Mouse (Mus musculus): ENCODE measurements around the gene Foxi1. TPM values are rescaled to one million over a fixed set of nuclear protein-coding genes. Genes with fewer than 3 reads are reported as not detected.
"Not testable (repeated sequence)": the region's sequence is repeated elsewhere in the genome, so short reads cannot be mapped to it uniquely, and the experiment has no call there.

Foxi1 gene
- total and polyA plus RNA-seq, 3 experiments: not detected

- DNase-seq (ENCODE audit: low read depth, low spot score): peak; percentile 69
- no peaks in the 10 kb centered on the region for H3K4me1 ChIP-seq (ENCODE audit: control insufficient read depth in 1 of 2, insufficient read depth in 2 of 2, low read length in 2 of 2)
- H3K36me3 ChIP-seq (ENCODE audit: control insufficient read depth in 1 of 2, insufficient read depth in 2 of 2, low read length in 2 of 2): no peaks in the 10 kb centered on the region; a peak in 1 of 4 replicates
- no peak overlapping the region for H3K4me3 ChIP-seq (ENCODE audit: control insufficient read depth in 1 of 2, insufficient read depth in 1 of 2, low read depth in 2 of 2, low read length in 2 of 2)
- H3K9me3 ChIP-seq (replicated peaks; ENCODE audit: insufficient read depth, low read length): no peaks in the 10 kb centered on the region
- H3K27me3 ChIP-seq (ENCODE audit: control insufficient read depth in 1 of 2, insufficient read depth in 2 of 2, low read length in 2 of 2): no peaks in the 10 kb centered on the region
- H3K79me2 ChIP-seq (ENCODE audit: control insufficient read depth, insufficient read depth, low read length, poor library complexity): no peaks in the 10 kb centered on the region
- H3K9ac ChIP-seq (ENCODE audit: control insufficient read depth, low read depth, low read length, poor library complexity, severe bottlenecking): no peak overlapping the region
- TF ChIP-seq MEF2A (IDR thresholded peaks at IDR 0.05; ENCODE audit: extremely low read depth, insufficient replicate concordance, low read depth, low read length, poor library complexity, severe bottlenecking) (no peak), SIN3A (IDR thresholded peaks at IDR 0.05; ENCODE audit: low read length) (no peak), BHLHE40 (IDR thresholded peaks at IDR 0.05; ENCODE audit: borderline replicate concordance, low read depth, low read length) (no peak), KAT2A (conservative IDR thresholded peaks at IDR 0.05; ENCODE audit: low read depth, low read length) (no peak), EP300 (IDR thresholded peaks at IDR 0.05; ENCODE audit: low read depth in 1 of 2, low read length in 2 of 2) (no peak), CTCF (IDR thresholded peaks at IDR 0.05 in 2 of 3, conservative IDR thresholded peaks at IDR 0.05 in 1 of 3; ENCODE audit: control insufficient read depth in 1 of 3, insufficient read depth in 1 of 3, low read depth in 2 of 3, low read length in 3 of 3, poor library complexity in 1 of 3, severe bottlenecking in 1 of 3) (peak; percentile 43 to 86 (median 81)), TBP (IDR thresholded peaks at IDR 0.05; ENCODE audit: low read depth, low read length) (no peak), POLR2AphosphoS5 (IDR thresholded peaks at IDR 0.05; ENCODE audit: borderline replicate concordance, low read depth, low read length) (no peak), RCOR1 (IDR thresholded peaks at IDR 0.05; ENCODE audit: low read depth, low read length) (no peak), UBTF (IDR thresholded peaks at IDR 0.05; ENCODE audit: borderline replicate concordance, insufficient read depth, low read depth, low read length) (no peak), MAX (IDR thresholded peaks at IDR 0.05; ENCODE audit: low read length) (no peak), ZKSCAN1 (IDR thresholded peaks at IDR 0.05; ENCODE audit: low read depth, low read length) (no peak), MYB (IDR thresholded peaks at IDR 0.05; ENCODE audit: low read depth, low read length) (no peak), MAFK (IDR thresholded peaks at IDR 0.05; ENCODE audit: borderline replicate concordance, low read depth, low read length) (no peak), RAD21 (IDR thresholded peaks at IDR 0.05; ENCODE audit: low read depth, low read length) (peak; percentile 63), SMC3 (IDR thresholded peaks at IDR 0.05; ENCODE audit: low read depth, low read length) (peak; percentile 65), ZC3H11A (IDR thresholded peaks at IDR 0.05; ENCODE audit: low read depth, low read length) (peak; percentile 53), MYC (IDR thresholded peaks at IDR 0.05; ENCODE audit: low read depth, low read length) (0 out of 2 replicates have a peak, but pooled peaks have one; percentile 37), USF1 (IDR thresholded peaks at IDR 0.05; ENCODE audit: low read depth, low read length) (no peak)
- H3K27ac ChIP-seq (ENCODE audit: control insufficient read depth, low read depth, low read length): no peak overlapping the region
These were observed 19.3 kb upstream of the Foxi1 start for GRCm38 (mm10) chr11:34227180-34227579.

GRCm38 (mm10) chr11:34220596-34220995, 12.7 kb upstream of the Foxi1 start:
- DNase-seq (ENCODE audit: low read depth, low spot score): peak; percentile 71
- not testable (repeated sequence) for H3K4me1 ChIP-seq (ENCODE audit: control insufficient read depth in 1 of 2, insufficient read depth in 2 of 2, low read length in 2 of 2); H3K27me3 ChIP-seq (ENCODE audit: control insufficient read depth in 1 of 2, insufficient read depth in 2 of 2, low read length in 2 of 2); H3K79me2 ChIP-seq (ENCODE audit: control insufficient read depth, insufficient read depth, low read length, poor library complexity); H3K36me3 ChIP-seq (ENCODE audit: control insufficient read depth in 1 of 2, insufficient read depth in 2 of 2, low read length in 2 of 2); H3K9me3 ChIP-seq (replicated peaks; ENCODE audit: insufficient read depth, low read length); H3K27ac ChIP-seq (ENCODE audit: control insufficient read depth, low read depth, low read length)
- Histone ChIP-seq H3K4me3 (ENCODE audit: control insufficient read depth in 1 of 2, insufficient read depth in 1 of 2, low read depth in 2 of 2, low read length in 2 of 2) (peak overlapping the region; percentile 59 to 68), H3K9ac (ENCODE audit: control insufficient read depth, low read depth, low read length, poor library complexity, severe bottlenecking) (peak overlapping the region; percentile 49; the same call in 1 of the 2 replicates)
- TF ChIP-seq SMC3 (IDR thresholded peaks at IDR 0.05; ENCODE audit: low read depth, low read length): 0 out of 2 replicates have a peak, but pooled peaks have one; percentile 1
